Mouse (Mus musculus) lung, postnatal 0 days (tissue): ENCODE measurements around the gene Dus2. TPM values are rescaled to one million over a fixed set of nuclear protein-coding genes. Genes with fewer than 3 reads are reported as not detected.

Experiments used
- ATAC-seq: fragments of 200-750 bp; cut with Nextera tagmentation; 2 replicates; pipeline ENCODE4 v1.8.0; 2017; ENCODE audit warnings: moderate library complexity
- DNase-seq: peaks from one replicate; pipeline ENCODE4 v3.0.0-alpha.2; 2016; ENCODE audit warnings: low spot score
- H3K27ac ChIP-seq: fragments of 300-500 bp; sonication (generic); 2 replicates; pipeline ENCODE4 v1.5.1; 2014; ENCODE audit warnings: antibody characterized with exemption, mild to moderate bottlenecking, low read length, mixed read lengths
- H3K27me3 ChIP-seq: fragments of 300-500 bp; sonication (generic); replicated peaks from 2 replicates; pipeline ENCODE4 v1.6.1; 2014; ENCODE audit warnings: low read length, mixed read lengths; ENCODE audit not compliant: insufficient read depth
- H3K36me3 ChIP-seq: fragments of 300-500 bp; sonication (generic); 2 replicates; pipeline ENCODE4 v1.6.1; 2014; ENCODE audit warnings: low read length, mixed read lengths; ENCODE audit not compliant: insufficient read depth
- H3K4me1 ChIP-seq: fragments of 300-500 bp; sonication (generic); 2 replicates; pipeline ENCODE4 v1.6.1; 2014; ENCODE audit warnings: antibody characterized with exemption, low read depth, low read length, mixed read lengths; ENCODE audit not compliant: insufficient read depth
- H3K4me2 ChIP-seq: fragments of 300-500 bp; sonication (generic); replicated peaks from 2 replicates; pipeline ENCODE4 v1.6.1; 2014; ENCODE audit warnings: low read depth, mild to moderate bottlenecking, low read length, moderate library complexity, mixed read lengths
- H3K4me3 ChIP-seq: fragments of 300-500 bp; sonication (generic); 2 replicates; pipeline ENCODE4 v1.5.1; 2014; ENCODE audit warnings: low read depth, low read length
- H3K9ac ChIP-seq: fragments of 300-500 bp; sonication (generic); replicated peaks from 2 replicates; pipeline ENCODE4 v1.6.1; 2014; ENCODE audit warnings: low read depth, mild to moderate bottlenecking
- H3K9me3 ChIP-seq: fragments of 300-500 bp; sonication (generic); 2 replicates; pipeline ENCODE4 v1.6.1; 2016; ENCODE audit warnings: low read length, mixed read lengths
- CTCF ChIP-seq: IDR thresholded peaks from 2 replicates; pipeline ENCODE4 v1.5.1; 2016; ENCODE audit warnings: antibody characterized with exemption, mild to moderate bottlenecking
- EP300 ChIP-seq: IDR thresholded peaks from 2 replicates; pipeline ENCODE4 v1.6.1; 2016; ENCODE audit warnings: antibody characterized with exemption, mild to moderate bottlenecking, control low read depth
- WGBS: fragments of 180-500 bp; shearing (Covaris S2); extraction: QIAGEN DNeasy Blood & Tissue Kit; methylation state at CpG from one replicate; pipeline ENCODE4 v1.1.7; 2014; 5-methylcytosine and 5-hydroxymethylcytosine counted together
- polyA plus RNA-seq: library from polyadenylated mRNA; unstranded; fragments of >200 nt; fragmentation: Nextera tagmentation; extraction: Ambion mirVana; gene quantifications from 2 replicates; pipeline ENCODE4 v1.2.1, GENCODE M21; 2015

The Dus2 gene
- polyA plus RNA-seq, 1 experiment from 2014 or later = 7.4 TPM

DNA sequence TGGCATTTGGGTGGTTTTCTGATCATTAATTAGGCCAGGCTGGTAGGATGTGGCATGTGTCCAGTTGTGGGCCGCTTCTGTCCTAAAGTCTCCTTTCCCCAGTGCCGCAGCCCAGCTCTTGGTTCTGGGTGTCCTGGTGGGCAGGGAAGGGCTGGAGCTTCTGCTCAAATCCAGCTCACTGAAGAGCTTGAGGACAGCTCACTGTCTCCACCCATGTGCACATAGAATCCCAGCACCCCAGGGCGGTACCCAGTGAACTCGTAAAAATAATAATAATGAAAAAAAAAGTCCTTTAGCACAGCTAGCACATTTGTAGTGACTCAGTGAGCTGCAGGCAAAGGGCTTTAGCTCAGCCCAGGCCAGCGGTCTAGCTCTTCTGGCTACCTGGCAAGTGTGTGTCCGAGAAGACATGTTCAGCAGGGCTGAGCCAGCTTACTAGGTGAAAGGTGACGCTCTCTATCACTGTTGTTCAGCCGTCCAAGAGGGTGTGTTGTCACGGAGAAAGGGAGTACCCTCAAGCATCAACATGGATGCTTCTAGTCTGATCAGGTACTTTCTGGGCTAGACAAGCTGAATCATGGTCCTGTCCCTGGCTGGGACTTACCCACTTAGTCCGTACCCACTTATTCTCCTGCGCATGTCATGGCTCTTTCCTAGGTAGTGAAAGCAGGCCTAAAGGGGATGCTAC is 55.9 kb downstream of the Dus2 start:
- H3K36me3 ChIP-seq = no peaks in the 10 kb centered on the region
- H3K4me3 ChIP-seq = no peak overlapping the region
- DNase-seq (no peak), ATAC-seq (no peak)
- no peaks in the 10 kb centered on the region for H3K4me1 ChIP-seq
- H3K9me3 ChIP-seq = no peaks in the 10 kb centered on the region
- H3K4me2 ChIP-seq = no peak overlapping the region
- no peaks in the 10 kb centered on the region for H3K27me3 ChIP-seq
- no peak overlapping the region for H3K9ac ChIP-seq
- no peak overlapping the region for H3K27ac ChIP-seq
- TF ChIP-seq CTCF (no peak), EP300 (no peak)
- WGBS = 92% methylated on average over 11 of the region's 11 CpGs

DNA sequence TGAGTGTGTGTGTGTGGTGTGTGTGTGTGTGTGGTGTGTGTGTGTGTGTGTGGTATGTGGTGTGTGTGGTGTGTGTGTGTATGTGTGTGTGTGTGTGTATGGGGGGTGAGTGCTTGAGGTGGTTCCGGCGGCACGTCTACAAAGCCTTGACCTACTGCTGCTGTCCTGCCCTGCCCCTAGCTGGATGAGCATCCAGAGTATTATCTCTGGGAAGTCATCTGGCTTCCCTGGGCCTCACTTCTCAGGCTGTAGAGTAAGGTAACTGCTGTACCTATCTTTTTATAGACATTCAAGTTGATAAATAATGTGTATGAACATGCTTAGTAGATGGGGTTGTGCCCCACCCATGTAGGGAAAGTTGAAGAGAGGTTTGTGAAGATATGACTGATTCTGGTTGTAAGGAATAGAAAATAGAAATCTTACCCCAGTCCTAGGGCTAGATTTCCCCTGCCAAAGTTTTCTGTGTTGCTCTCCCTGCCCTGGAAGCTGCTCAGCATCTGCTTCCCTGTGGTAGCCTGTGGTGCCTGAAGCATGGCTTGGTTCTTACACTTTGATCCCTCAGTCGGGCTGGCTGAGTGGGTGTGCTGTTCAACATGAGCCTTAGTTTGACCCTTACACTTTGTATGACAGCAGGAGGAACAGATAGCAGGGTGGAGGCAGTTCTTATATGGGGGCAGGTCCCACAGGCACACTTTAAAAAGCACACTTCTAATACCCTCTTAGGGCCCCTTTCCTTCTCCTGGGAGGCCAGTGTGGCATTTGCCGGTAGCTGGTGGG is 56.9 kb downstream of the Dus2 start:
- DNase-seq (no peak), ATAC-seq (no peak)
- no peak overlapping the region for H3K4me2 ChIP-seq
- no peaks in the 10 kb centered on the region for H3K9me3 ChIP-seq
- no peak overlapping the region for H3K4me3 ChIP-seq
- H3K4me1 ChIP-seq = no peaks in the 10 kb centered on the region
- H3K27me3 ChIP-seq = no peaks in the 10 kb centered on the region
- WGBS = 85% methylated on average over 5 of the region's 5 CpGs
- no peak overlapping the region for H3K27ac ChIP-seq
- H3K36me3 ChIP-seq = no peaks in the 10 kb centered on the region
- no peak overlapping the region for H3K9ac ChIP-seq
- TF ChIP-seq EP300 (no peak), CTCF (no peak)

DNA sequence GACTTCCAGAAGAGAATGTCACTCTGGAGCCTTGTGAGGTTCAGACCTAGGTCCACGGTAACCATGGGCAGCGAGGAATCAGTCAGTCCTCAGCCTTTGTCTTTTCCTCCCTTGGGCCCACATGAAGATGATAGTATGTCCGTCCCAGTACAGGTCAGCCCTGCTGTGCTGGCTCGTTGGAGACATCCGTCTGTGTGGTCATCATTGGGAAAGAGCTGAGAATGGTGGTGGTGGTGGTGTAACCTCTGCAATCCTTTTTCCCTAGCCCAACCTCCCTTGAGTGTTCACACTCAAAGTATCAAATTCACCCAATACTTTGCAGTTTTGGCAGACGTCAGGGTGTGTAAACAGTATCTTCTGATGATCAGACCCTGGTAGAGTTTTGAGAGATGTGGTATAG is 58.7 kb downstream of the Dus2 start:
- Histone ChIP-seq H3K9ac (no peak overlapping the region), H3K4me1 (no peaks in the 10 kb centered on the region), H3K27ac (no peak overlapping the region), H3K4me3 (no peak overlapping the region), H3K4me2 (no peak overlapping the region), H3K9me3 (no peaks in the 10 kb centered on the region), H3K27me3 (no peaks in the 10 kb centered on the region), H3K36me3 (no peaks in the 10 kb centered on the region)
- 94% methylated on average over 6 of the region's 6 CpGs for WGBS
- no peak for DNase-seq
- no peak for ATAC-seq
- TF ChIP-seq EP300 = no peak
- no peak for TF ChIP-seq CTCF

DNA sequence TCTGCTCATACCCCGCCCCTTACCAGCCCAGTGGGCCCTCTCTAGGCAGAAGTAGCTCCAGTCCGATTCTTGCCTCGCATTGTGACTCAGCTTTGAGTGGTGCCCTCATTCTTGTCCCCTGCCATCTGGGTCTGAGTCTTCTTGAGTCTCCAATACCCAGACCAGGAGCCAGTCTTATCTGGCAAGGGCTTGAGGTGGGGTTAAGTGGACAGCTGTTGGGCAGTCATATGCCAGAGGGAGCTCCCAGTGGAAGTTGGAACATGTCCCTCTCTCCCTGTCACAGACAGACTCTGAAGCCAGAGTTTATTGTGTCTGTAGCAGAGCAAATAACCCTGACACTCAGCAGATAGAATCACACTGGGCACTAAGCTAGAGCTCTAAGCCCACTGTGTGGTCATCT is 59.9 kb downstream of the Dus2 start:
- DNase-seq (no peak), ATAC-seq (no peak)
- Histone ChIP-seq H3K4me3 (no peak overlapping the region), H3K4me2 (no peak overlapping the region), H3K4me1 (no peaks in the 10 kb centered on the region), H3K27ac (no peak overlapping the region), H3K9me3 (no peaks in the 10 kb centered on the region), H3K9ac (no peak overlapping the region), H3K27me3 (no peaks in the 10 kb centered on the region), H3K36me3 (no peaks in the 10 kb centered on the region)
- TF ChIP-seq EP300 (no peak), CTCF (no peak)
- 83% methylated on average over 3 of the region's 3 CpGs for WGBS

DNA sequence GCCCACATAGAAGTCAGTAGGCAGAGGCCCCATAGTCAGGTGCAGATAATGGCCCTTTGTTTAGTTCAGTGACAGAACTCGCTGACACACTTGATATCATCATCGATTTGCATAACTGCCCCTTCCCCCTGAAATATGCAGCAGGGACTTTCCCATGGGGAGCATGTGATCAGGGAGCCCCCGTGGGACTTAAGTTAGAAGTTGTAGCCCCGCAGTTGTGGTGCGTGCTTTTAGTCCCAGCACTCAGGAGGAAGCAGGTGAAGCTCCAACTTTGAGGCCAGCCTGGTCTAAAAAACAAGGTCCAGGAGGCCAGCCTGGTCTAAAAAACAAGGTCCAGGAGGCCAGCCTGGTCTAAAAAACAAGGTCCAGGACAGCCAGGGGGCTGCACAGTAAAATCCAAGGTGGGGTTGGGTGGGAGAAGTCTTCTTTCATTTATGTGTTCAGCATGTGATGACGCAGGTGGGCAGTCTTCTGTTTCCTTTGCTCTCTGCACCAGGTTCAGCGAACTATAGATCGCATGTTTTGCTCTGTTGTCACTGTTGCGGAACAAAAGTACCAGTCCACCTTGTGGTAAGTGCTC is 61.5 kb downstream of the Dus2 start:
- DNase-seq (no peak), ATAC-seq (no peak)
- Histone ChIP-seq H3K9me3 (no peaks in the 10 kb centered on the region), H3K4me1 (no peaks in the 10 kb centered on the region), H3K27me3 (no peaks in the 10 kb centered on the region), H3K4me3 (no peak overlapping the region), H3K36me3 (no peaks in the 10 kb centered on the region), H3K27ac (no peak overlapping the region), H3K4me2 (no peak overlapping the region), H3K9ac (no peak overlapping the region)
- TF ChIP-seq EP300 (no peak), CTCF (no peak)
- 86% methylated on average over 9 of the region's 9 CpGs for WGBS

DNA sequence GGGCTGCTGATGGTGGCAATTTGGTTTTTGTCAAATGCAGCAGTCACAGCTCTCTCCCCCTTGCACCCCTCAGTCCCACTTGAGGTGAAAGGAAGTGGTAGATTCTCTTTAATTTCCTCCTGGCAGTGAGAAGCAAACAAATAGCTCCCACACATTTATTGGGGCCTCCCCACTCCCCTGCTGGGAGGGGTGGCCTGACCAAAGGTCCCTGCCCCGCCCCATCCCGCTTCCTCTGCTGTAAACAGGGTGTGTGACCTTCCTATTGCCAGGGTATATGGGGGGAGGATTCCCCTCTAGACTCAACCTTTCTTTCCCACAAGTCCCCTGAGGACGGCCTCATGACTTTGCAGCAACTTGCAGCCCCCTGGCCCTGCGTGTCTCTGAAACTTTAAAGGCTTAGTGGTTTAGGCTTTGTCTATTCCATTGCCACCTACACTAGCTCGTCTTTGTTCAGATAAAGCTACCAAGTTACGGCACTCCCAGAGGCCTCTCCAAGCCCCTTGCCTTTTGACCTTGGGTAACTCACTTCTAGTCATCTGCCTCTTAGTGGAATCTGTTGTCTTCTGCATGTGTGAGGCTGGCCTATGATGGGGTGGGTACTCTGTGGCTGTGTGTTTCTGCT is 63.2 kb downstream of the Dus2 start:
- ATAC-seq = no peak
- Histone ChIP-seq H3K27ac (no peak overlapping the region), H3K4me2 (no peak overlapping the region), H3K27me3 (no peaks in the 10 kb centered on the region), H3K36me3 (no peaks in the 10 kb centered on the region), H3K4me3 (no peak overlapping the region), H3K4me1 (peaks cover 5% of the 10 kb centered on the region; the same call in 1 of the 2 replicates), H3K9me3 (no peaks in the 10 kb centered on the region), H3K9ac (no peak overlapping the region)
- TF ChIP-seq EP300 = no peak
- TF ChIP-seq CTCF = no peak
- no peak for DNase-seq
- WGBS = 44% methylated on average over 6 of the region's 6 CpGs
